Mouse (Mus musculus): ENCODE results near the gene Miga1. TPM values are rescaled to one million over a fixed set of nuclear protein-coding genes. Genes with fewer than 3 reads are reported as not detected.

Miga1 gene
- polyA plus RNA-seq, 1 experiment: 10.1 TPM

DNA sequence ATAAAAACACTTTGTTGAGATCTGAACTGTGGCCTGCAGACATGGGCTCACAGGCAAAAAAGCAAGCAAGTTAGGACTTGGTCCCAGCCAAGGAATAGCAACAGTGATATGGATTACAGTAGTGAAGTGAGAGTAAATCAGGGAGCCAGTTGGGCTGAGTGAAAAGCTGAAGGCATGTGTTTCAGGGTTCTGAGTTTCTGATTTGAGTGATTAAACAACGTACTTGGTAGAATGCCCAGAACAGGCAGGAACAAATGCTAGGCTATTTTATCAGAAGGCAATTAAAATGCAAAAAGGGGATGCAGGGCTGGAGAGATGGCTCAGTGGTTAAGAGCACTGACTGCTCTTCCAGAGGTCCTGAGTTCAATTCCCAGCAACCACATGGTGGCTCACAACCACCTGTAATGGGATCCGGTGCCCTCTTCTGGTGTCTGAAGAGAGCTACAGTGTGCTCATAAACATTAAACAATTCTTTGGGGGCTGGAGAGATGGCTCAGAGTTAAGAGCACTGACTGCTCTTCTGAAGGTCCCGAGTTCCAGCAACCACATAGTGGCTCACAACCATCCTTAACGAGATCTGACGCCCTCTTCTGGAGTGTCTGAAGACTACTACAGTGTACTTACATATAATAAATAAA is 94.8 kb downstream of the Miga1 start:
- Histone ChIP-seq H3K36me3 (ENCODE audit: control insufficient read depth, insufficient read depth, low read length) (no peaks in the 10 kb centered on the region; the same call in 1 of the 2 replicates), H3K27me3 (replicated peaks; ENCODE audit: control insufficient read depth, insufficient read depth, low read length) (no peaks in the 10 kb centered on the region), H3K4me3 (ENCODE audit: insufficient read depth, low read depth, low read length) (no peak overlapping the region), H3K27ac (ENCODE audit: insufficient read depth, low read depth, low read length) (peak overlapping the region; percentile 31; the same call in 1 of the 2 replicates), H3K4me1 (ENCODE audit: control insufficient read depth, insufficient read depth, low read length) (no peaks in the 10 kb centered on the region)
- peak; percentile 26 for DNase-seq
- TF ChIP-seq POLR2A (IDR thresholded peaks at IDR 0.05; ENCODE audit: low read depth, low read length) (no peak), CTCF (conservative IDR thresholded peaks at IDR 0.05; ENCODE audit: insufficient read depth, insufficient read length, low read depth, low read length) (no peak)
- 73% methylated on average over 5 of the region's 5 CpGs for WGBS

GRCm38 (mm10) chr3:152243304-152243703 is 96.9 kb downstream of the Miga1 start:
- WGBS: 79% methylated on average over 4 of the region's 4 CpGs
- no peak for TF ChIP-seq CTCF (conservative IDR thresholded peaks at IDR 0.05; ENCODE audit: insufficient read depth, insufficient read length, low read depth, low read length)
- no peak for TF ChIP-seq POLR2A (IDR thresholded peaks at IDR 0.05; ENCODE audit: low read depth, low read length)
- no peak for DNase-seq

GRCm38 (mm10) chr3:152241098-152241497 is 99.1 kb downstream of the Miga1 start:
- H3K36me3 ChIP-seq (ENCODE audit: control insufficient read depth, insufficient read depth, low read length): peaks cover 2% of the 10 kb centered on the region; the same call in 1 of the 2 replicates
- H3K4me3 ChIP-seq (ENCODE audit: insufficient read depth, low read depth, low read length): no peak overlapping the region
- no peaks in the 10 kb centered on the region for H3K4me1 ChIP-seq (ENCODE audit: control insufficient read depth, insufficient read depth, low read length)
- H3K27ac ChIP-seq (ENCODE audit: insufficient read depth, low read depth, low read length): no peak overlapping the region
- TF ChIP-seq POLR2A (IDR thresholded peaks at IDR 0.05; ENCODE audit: low read depth, low read length) (no peak), CTCF (conservative IDR thresholded peaks at IDR 0.05; ENCODE audit: insufficient read depth, insufficient read length, low read depth, low read length) (no peak)
- no peak for DNase-seq
- H3K27me3 ChIP-seq (replicated peaks; ENCODE audit: control insufficient read depth, insufficient read depth, low read length): no peaks in the 10 kb centered on the region
- 50% methylated on average over 3 of the region's 3 CpGs for WGBS

More at GRCm38 (mm10) chr3:152243304-152243703, 96.9 kb downstream of the Miga1 start:
- H3K27ac ChIP-seq (ENCODE audit: insufficient read depth, low read depth, low read length): no peak overlapping the region
- H3K4me3 ChIP-seq (ENCODE audit: insufficient read depth, low read depth, low read length): no peak overlapping the region
- H3K4me1 ChIP-seq (ENCODE audit: control insufficient read depth, insufficient read depth, low read length): no peaks in the 10 kb centered on the region
- H3K27me3 ChIP-seq (replicated peaks; ENCODE audit: control insufficient read depth, insufficient read depth, low read length): no peaks in the 10 kb centered on the region
- no peaks in the 10 kb centered on the region; the same call in 1 of the 2 replicates for H3K36me3 ChIP-seq (ENCODE audit: control insufficient read depth, insufficient read depth, low read length)

DNA sequence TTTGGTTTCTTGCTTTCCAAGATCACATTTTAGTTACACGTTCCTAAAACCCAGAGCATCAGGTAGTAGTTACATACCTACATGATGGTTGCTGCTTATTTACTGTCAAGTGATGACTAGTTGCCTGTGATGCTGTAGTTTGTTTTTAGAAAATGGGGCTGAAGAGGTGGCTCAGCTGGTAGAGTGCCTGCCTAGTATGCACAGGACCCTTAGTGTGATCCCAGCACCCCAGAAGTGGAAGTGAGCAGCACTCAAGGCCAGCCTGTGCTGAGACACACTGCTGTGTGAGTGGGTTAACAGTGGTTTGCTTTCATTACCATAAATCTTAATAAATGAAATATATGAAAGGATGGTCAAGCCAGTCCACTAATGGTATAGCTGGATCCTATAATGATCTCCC is 100.6 kb downstream of the Miga1 start:
- no peak overlapping the region for H3K27ac ChIP-seq (ENCODE audit: insufficient read depth, low read depth, low read length)
- no peaks in the 10 kb centered on the region for H3K27me3 ChIP-seq (replicated peaks; ENCODE audit: control insufficient read depth, insufficient read depth, low read length)
- no peaks in the 10 kb centered on the region for H3K4me1 ChIP-seq (ENCODE audit: control insufficient read depth, insufficient read depth, low read length)
- DNase-seq: no peak
- H3K36me3 ChIP-seq (ENCODE audit: control insufficient read depth, insufficient read depth, low read length): peaks cover 2% of the 10 kb centered on the region; the same call in 1 of the 2 replicates
- 94% methylated on average over 1 of the region's 1 CpGs for WGBS
- H3K4me3 ChIP-seq (ENCODE audit: insufficient read depth, low read depth, low read length): no peak overlapping the region
- TF ChIP-seq CTCF (conservative IDR thresholded peaks at IDR 0.05; ENCODE audit: insufficient read depth, insufficient read length, low read depth, low read length) (no peak), POLR2A (IDR thresholded peaks at IDR 0.05; ENCODE audit: low read depth, low read length) (no peak)

DNA sequence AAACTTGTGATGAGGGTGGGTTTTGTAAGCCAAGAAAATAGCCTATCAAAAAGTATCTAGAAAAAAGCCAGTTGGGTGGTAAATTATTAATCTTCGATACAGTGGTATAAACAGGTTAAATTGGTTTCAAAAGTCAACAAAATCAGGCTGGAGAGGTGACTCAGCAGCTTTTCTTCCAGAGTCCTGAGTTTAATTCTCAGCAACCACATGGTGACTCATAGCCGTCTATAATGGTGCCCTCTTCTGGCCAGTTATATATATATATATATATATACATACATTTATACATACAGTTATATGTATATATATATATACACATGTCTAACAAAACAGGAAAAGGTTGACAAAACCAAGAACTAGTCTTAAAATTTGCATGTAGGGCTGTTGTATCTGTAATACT is 101.4 kb downstream of the Miga1 start:
- H3K36me3 ChIP-seq (ENCODE audit: control insufficient read depth, insufficient read depth, low read length): peaks cover 2% of the 10 kb centered on the region; the same call in 1 of the 2 replicates
- peak; percentile 85 for DNase-seq
- H3K4me3 ChIP-seq (ENCODE audit: insufficient read depth, low read depth, low read length): no peak overlapping the region
- H3K27me3 ChIP-seq (replicated peaks; ENCODE audit: control insufficient read depth, insufficient read depth, low read length): no peaks in the 10 kb centered on the region
- no peaks in the 10 kb centered on the region for H3K4me1 ChIP-seq (ENCODE audit: control insufficient read depth, insufficient read depth, low read length)
- TF ChIP-seq POLR2A (IDR thresholded peaks at IDR 0.05; ENCODE audit: low read depth, low read length) (no peak), CTCF (conservative IDR thresholded peaks at IDR 0.05; ENCODE audit: insufficient read depth, insufficient read length, low read depth, low read length) (no peak)
- 36% methylated on average over 2 of the region's 2 CpGs for WGBS
- H3K27ac ChIP-seq (ENCODE audit: insufficient read depth, low read depth, low read length): no peak overlapping the region

- TF ChIP-seq CTCF (conservative IDR thresholded peaks at IDR 0.05; ENCODE audit: insufficient read depth, insufficient read length, low read depth, low read length) (no peak), POLR2A (IDR thresholded peaks at IDR 0.05; ENCODE audit: low read depth, low read length) (no peak)
- Histone ChIP-seq H3K27me3 (replicated peaks; ENCODE audit: control insufficient read depth, insufficient read depth, low read length) (no peaks in the 10 kb centered on the region), H3K4me1 (ENCODE audit: control insufficient read depth, insufficient read depth, low read length) (no peaks in the 10 kb centered on the region), H3K27ac (ENCODE audit: insufficient read depth, low read depth, low read length) (no peak overlapping the region), H3K4me3 (ENCODE audit: insufficient read depth, low read depth, low read length) (no peak overlapping the region), H3K36me3 (ENCODE audit: control insufficient read depth, insufficient read depth, low read length) (peaks cover 4% of the 10 kb centered on the region)
- no peak for DNase-seq
- WGBS: 100% methylated on average over 1 of the region's 1 CpGs
These were observed 104.4 kb downstream of the Miga1 start for GRCm38 (mm10) chr3:152235805-152236204.

GRCm38 (mm10) chr3:152235238-152235637 is 105.0 kb downstream of the Miga1 start:
- Histone ChIP-seq H3K27me3 (replicated peaks; ENCODE audit: control insufficient read depth, insufficient read depth, low read length) (no peaks in the 10 kb centered on the region), H3K4me1 (ENCODE audit: control insufficient read depth, insufficient read depth, low read length) (no peaks in the 10 kb centered on the region), H3K27ac (ENCODE audit: insufficient read depth, low read depth, low read length) (no peak overlapping the region), H3K36me3 (ENCODE audit: control insufficient read depth, insufficient read depth, low read length) (peaks cover 5% of the 10 kb centered on the region), H3K4me3 (ENCODE audit: insufficient read depth, low read depth, low read length) (no peak overlapping the region)
- 89% methylated on average over 1 of the region's 1 CpGs for WGBS
- no peak for DNase-seq
- TF ChIP-seq POLR2A (IDR thresholded peaks at IDR 0.05; ENCODE audit: low read depth, low read length) (no peak), CTCF (conservative IDR thresholded peaks at IDR 0.05; ENCODE audit: insufficient read depth, insufficient read length, low read depth, low read length) (no peak)
